Mouse (Mus musculus) heart, adult 9 months (tissue): ENCODE results near the gene Ptcd2.

Source experiments
- DNase-seq, 2 experiments: peaks; one replicate each; pipeline ENCODE4 v3.0.0; 2022; ENCODE audit warnings: low spot score in 2 of 2

Ptcd2 gene

DNA sequence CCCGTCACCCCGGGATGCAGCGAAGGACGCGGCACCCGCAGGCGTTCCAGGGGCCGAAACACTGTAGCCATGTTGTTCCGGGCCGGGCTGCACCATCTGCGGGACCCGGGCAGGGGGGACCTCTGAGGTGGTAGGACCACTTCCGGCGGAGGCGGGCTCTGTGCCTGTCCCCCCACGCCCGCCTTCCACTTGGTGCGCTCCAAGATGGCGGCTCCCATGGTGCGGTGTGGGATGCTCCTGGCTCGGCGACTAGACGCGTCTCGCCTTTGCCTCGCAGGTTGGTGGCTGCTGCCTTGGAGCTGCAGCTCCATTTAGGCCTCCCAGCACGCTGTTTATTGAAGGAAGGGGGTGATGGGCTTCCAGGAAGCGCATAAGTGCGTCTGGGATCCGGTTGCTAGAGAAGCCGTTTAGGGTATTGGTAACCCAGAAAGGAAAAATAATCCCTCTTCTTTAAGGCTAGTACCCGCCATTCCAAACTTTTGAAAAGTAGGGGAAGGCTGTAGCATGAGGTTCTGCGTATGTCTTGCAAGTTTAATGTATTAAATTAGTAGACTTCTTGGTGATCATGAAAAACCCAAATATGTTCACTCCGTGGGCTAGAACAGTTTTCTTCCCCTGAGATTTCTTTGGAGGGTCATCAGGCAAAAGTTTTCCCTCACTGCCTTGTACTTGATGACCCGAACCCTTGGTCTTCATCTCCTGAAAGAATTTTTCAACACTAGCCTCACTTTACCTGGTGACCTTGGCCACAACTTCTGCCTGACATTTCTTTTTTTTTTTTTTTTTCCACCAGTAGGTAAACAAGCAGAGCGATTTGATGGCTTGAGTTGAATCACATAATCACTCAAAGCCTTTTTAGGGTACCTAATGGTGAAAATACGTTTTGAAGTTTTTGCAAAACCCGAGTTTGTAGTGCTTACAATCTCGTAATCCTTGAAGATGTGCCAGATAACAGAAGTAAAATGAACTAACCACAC, at the start of gene Ptcd2, which contains the start of gene Mrps27:
Gene Ptcd2, minus strand, starts transcription at position 107 of the 977 bp plus-strand sequence.
Gene Mrps27, plus strand, starts transcription at position 188 of the 977 bp plus-strand sequence.
- DNase-seq: peak; percentile 97

DNA sequence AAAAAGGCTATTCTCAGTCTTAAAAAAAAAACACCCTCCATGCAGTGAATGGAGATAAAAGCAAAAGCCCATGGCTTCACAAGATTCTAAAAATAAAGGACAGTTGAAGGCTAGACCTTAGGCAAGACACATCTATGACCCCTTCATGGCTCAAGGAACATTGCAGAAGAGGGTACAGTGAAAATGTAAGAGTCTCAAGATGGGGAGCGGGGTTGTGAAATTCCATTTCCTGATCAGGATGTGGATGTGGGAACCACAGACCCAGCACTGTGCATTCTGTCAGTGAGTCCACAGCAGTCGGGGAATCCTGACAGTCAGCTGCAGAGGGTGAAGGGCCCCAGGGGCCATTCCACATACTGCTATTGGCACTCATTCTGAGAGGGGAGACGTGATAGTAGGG, 48.6 kb upstream of the Ptcd2 start:
- DNase-seq: no peak

DNA sequence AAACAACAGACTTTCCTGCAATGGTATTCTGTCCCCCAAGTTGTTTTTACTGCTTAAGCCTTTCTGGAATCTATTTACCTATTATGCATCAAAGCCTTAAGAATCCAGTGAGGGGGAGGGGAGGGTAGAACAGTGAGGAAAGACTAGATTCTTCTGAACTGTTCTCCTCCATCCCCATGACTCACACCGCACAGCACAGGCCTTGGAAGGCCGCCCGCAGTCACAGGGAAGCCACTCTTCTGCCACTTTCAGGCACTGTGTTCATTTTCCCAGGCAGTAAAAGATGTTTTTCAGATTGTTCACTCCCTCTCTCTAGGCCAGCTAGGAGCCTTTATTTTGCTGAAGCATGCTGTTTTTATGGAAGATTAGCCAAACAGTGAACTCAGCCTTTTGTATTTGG, 46.9 kb upstream of the Ptcd2 start:
- peak; percentile 32 to 38 for DNase-seq

DNA sequence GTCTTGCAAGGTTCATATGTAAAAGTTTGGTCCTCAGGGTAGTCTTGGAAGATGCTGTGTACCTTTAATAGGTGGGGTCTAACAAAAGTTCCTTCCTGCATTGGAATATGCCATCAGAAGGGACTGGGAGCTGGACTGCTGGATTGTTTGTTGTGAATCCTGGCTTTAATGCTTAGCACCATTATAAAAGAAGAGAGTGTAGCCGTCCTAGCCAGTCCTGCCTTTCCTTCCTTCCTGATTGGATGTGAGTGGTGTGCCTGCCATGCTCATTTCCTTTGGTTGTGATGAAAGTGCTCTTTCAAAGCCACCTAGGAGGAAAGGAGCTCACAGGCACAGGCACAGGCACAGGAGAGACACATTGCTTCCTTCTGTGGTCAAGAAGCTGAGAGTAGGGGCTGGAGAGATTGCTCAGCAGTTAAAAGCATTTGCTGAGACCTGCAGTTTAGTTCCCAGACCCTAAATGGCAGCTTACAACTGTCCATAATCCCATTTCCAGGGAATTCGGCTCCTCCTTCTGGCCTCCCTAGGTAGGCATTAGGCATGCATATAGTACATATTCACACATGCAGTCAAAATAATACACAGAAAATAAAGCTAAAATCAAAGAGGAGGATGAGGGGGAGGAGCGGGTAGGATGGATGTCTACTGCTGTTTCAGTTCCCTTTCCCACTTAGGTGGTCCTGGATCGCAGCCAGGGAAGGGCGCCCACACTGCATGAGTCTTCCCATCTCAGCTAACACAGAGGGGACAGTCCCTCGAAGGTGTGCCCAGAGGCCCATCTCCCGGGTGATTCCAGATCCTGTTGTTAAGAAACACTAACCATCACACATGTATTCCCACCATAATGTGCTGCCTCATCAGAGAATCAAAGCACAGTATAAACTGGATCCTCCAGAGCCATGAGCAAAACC, 43.7 kb upstream of the Ptcd2 start:
- DNase-seq: no peak

DNA sequence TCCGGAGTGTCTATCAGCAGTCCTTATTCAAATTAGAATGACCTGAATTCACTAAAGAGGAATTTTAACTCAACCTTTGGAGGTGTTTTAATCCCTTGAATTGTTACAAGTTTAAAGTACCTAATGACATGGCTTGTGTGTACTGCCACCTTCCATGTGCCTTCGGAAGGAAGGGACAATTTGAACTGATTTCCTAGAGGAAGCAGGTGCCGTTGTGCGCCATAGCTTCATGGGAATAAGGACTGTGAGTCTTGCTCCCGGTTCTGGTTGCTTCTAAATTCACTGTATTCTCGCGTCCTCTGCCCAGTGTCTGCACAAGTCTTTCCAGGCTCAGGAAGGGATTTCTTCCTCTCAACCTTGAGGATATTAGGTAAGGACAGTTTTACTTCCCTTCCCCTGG, 41.8 kb upstream of the Ptcd2 start:
- no peak for DNase-seq

DNA sequence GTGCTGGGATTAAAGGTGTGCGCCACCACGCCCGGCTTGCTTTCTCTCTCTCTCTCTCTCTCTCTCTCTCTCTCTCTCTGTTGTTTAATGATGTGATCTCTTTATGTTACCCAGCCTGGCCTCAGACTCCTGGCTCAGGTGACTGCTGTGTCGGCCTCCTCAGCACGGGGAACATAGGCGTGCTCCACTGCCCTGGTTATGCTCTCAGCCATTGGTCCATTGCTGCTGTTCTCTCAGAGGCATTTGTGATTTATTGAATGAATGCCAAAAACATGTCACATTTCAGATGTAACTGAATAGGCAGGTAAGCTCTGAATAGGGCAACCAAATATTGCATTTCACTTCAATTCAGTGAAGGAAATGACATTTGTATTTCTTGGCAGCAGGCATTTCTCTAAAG, 41.4 kb upstream of the Ptcd2 start:
- no peak for DNase-seq

DNA sequence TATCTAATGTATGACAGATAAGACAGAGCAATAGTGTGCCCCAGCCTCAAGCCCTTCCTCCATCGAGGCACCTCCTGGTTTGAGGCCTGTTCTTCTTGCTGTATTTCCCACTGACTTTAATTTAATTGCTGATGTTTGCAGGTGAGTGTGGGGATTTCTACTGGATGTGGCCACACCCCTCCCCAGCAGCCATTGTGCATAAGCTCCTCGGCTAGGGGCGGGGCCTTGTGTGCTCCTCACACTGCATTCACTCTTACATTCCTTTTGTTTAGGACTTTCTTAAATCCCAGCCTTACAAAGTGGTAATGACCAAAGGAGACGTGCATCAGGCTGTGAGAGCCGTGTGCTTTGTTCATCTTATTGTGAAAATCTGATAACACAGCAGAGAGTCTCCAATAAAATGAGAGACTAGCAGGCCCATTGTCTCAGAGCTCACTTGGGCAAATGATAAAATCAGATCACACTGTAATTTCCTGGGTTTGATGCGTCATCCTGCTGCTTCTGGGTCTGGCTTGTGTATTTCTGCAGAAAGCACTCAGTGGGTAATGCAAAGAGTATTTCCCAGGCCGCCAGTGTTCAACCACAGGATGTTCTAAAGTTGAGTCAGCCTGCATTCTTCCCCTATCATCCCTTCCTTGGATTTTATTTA, 40.2 kb upstream of the Ptcd2 start:
- peak; percentile 25 to 64 for DNase-seq

DNA sequence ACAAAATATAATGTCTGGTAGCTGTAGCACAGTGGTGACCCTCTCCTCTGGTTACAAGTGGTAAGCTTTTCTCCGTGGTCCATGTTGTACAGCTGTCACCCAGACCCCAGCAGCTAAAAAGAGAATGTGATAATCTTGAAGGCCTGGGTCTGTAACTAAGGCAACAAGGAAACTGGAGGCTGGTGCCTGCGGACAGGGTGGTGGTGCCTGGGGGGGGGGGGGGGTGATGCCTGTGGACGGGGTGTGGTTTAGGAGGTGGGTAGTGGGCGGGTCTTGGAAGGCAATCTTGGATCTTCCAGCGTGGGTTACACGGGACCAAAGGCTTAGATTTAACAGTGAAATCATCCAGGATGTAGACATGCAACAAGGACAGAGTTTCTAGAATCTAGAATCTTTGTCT, 37.9 kb upstream of the Ptcd2 start:
- no peak for DNase-seq

DNA sequence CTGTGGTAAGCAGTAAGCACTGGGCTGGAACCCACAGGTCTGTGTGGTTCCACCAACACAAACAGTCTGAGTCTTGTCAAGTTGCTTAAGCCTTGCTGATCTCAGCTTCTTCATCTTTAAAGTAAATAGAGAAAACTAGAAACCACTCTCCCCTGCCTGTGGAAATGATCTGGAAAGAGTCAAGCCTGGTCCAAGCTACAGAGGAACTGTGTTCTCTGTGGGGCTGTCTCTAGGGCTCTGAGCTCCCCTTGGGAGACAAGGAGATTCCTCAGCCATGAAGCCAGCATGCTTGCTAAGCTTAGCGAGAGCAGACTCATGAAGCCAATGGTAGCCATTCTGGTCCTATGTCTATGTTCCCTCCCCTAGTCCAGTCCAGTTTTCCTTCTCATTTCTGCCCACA, 33.7 kb upstream of the Ptcd2 start:
- no peak for DNase-seq

DNA sequence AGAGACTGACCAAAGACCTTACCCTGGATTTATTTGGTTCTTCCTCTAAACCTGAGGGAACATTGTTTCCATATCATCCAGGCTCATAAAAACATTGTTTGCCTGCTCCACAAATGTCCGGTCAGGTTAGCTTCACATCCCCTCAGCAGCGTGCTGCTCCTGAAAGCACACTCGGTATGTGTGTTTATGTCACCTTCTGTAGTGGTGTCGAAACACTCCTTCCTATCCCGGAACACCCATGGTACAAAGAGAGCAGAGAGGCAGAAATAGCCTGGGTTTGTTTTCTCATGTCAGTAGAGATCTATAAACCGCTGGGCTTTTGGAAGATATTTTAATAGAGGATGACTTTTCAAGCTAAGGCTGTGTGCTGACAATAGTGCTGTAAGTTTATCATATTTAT, 32.5 kb upstream of the Ptcd2 start:
- DNase-seq: no peak

DNA sequence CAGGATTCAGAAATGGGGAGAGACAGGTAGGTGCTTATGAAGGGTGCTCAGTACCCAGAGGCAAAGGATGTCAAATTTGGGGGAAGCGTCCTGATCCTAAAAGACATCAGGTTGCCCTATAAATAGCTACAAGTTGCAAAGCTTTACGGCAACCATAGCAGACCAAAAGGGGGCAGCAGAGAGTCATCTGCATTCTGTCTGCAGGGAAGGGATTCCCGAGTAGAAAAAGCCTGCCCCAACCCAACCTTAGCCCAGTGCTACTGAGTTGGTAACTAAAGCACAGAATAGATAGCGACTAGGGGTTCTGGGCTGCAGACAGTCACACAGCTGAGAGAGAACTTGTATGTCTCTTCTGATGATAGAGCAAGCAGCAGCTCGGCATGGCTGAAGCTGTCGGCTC, 31.0 kb upstream of the Ptcd2 start:
- DNase-seq: peak in 1 of 2 experiments; percentile 70

DNA sequence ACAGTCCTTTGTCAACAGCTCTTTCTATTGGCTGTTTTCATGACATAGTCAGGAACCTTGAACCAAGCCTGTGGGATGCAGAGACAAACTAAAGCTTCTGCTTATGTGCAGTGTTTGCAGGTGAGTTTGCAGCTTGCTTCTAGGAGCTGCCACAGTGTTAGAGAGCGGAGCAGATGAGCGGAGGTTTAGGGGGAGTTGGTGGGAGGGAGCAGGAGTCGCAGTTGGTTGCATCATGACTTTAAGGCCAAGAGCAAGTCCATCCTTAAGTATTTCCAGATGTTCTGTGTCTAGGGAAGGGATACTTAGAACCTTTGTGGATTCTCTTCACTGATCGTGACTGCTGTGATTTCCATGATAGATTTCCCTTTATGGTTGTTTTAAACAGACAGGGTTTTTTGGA, 29.7 kb upstream of the Ptcd2 start:
- no peak for DNase-seq

DNA sequence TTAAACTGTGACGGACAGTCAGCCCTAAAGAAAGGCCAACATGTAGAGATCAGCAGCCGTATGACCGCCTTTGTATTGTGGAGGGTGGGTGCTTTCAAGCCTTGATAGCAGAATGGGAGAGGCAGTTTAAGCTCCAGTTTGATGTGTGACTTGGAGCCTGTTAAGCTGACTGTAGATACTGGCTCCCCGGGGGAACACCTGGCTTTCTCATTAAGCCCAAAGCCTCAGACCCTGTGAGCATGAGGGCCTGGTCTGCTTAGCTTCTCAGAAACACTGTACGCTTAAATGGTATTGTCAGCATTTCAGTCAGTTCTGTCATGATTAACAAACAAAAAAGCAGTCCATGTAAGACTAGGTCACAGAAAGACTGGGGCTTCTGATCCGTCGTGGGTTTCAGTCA, 29.2 kb upstream of the Ptcd2 start:
- DNase-seq: no peak

DNA sequence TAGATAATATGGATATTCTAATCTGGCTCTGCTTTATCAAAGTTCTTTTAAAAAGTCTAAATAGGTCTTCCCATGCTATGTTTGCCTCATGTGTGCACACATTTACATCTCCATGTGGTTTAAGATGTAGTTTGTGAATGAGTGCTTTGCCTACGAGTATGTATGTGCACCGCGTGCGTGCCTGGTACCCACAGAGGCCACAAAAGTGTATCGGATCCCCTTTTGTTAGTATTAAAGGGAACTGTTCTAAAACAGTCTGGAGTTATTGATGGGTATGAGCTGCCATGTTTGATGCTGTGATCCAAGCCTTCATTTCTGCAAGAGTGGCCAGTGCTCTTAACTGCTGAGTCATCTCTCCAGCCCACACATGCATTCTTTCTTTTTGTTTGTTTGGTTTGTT, 26.8 kb upstream of the Ptcd2 start:
- DNase-seq: no peak

DNA sequence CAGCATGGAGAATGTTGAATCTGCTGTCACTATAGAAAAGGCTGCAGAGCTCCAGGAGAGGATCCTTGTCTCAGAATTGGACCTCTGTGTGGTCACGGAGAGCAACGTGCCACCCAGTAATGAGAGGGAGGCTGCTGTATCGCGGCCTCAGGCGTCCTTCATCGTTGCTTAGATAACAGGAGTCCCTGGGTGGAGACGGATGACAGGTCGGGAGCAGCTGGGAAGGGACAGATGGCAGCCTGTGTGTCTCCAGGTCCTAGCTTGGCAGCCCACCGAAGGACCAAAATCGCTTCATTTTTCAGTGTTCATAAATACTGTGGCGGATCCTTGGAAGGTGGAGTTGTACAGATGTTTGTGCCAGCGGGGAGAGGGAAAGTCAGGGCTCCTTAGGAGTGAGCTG, 24.6 kb upstream of the Ptcd2 start:
- DNase-seq: no peak

DNA sequence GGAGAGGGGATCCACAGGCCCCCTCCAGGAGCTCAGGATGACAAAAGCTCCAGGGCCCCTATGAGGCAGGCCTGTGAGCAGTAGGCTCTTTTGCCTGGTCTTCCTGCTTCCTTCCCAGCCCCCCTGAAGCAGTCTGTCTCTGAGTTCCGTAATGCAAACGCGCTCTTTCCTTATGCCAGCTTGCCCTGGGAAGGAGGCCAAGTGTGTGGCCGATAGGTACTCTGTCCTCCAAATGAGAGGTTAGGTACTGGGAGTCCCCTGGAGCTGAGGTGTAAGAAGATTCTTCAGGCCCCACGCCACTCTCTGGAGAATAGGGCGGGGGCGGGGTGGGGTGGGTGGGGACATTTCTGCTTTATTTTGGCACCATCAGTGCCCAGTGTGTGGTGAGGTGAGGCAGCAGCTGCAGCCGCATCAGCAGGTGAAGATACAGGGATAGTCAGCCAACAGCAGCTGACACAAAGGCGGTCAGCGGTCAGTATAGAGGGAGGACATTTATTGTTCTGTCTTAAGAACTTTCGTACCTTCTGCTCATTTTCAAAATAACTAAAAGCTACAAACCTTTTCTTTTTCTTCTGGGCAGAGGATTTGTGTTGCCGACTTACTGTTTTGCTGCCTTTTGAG, 23.2 kb upstream of the Ptcd2 start:
- DNase-seq: peak in 1 of 2 experiments; percentile 16

DNA sequence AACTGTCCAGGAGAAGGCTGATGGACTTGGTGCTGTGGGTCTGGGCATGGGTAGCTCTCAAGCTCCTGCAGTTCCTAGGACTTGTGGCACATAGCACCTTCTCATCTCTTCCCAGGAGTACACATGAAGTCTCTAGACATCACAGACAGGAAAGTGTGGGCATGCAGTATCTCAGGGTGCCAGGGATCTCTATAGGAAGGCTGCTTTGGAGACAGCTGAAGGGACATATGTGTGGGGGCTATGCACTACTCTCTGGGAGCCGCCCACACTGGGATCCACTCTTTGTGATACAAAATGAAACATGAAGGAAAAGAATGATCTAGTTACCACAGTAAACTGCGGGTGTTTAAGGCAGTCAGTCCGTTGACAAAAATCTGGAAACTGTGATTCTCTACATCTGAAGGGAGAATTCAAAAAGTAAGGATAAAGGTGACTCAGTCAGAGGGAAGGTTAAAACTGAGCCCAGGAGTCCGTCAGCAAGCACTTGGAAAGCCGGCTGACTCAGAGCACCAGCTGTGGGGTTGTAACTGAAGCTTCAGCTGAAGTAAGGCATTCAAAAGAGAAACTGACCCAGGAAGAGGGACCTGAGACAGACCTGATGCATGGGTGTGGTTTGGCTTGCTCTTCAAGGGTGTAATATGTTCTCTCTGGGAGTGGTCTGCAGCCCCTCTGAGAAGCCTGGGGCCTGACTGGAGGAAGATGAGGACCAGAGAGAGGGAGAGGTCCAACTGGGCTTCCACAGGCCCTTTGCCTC, 22.1 kb upstream of the Ptcd2 start:
- no peak for DNase-seq

DNA sequence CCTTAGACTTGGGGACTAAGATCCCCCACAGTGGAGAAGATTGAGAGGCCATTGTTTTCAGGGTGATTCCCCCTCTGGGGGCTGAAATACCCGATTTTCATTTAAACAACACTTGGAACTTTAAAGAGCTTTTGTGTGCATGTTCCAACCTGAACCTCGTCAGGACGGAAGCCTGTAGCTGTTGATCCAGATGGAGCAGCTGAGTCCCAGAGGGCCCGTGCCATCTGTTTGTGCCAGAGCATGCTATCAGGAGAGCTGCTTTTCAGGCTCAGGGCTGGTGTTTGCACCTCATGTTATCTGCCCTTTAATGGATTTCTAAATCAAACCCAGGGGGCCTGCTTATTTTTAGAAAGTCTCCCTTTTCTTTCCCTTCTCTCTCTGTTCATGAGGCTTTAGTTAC, 19.4 kb upstream of the Ptcd2 start:
- DNase-seq: no peak

DNA sequence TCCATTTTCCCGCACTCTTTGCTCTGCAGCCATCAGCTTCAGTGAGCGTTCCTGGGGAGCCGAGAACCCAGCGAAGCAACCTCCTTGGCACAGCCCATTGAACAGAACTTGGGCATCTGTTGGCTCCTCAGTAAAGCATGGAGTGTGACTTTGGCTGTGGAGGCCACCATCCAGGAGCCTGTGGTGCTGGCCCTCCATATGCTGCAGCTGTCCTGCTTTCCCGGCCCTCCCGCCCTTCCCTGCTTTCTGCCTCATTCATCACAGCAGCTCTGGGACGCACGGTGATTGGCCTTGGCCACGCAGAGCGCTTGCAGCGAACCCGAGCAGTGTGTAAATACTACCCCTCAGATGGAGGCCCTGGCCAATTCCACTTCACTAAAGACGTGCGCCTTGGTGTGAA, 14.4 kb upstream of the Ptcd2 start:
- no peak for DNase-seq

DNA sequence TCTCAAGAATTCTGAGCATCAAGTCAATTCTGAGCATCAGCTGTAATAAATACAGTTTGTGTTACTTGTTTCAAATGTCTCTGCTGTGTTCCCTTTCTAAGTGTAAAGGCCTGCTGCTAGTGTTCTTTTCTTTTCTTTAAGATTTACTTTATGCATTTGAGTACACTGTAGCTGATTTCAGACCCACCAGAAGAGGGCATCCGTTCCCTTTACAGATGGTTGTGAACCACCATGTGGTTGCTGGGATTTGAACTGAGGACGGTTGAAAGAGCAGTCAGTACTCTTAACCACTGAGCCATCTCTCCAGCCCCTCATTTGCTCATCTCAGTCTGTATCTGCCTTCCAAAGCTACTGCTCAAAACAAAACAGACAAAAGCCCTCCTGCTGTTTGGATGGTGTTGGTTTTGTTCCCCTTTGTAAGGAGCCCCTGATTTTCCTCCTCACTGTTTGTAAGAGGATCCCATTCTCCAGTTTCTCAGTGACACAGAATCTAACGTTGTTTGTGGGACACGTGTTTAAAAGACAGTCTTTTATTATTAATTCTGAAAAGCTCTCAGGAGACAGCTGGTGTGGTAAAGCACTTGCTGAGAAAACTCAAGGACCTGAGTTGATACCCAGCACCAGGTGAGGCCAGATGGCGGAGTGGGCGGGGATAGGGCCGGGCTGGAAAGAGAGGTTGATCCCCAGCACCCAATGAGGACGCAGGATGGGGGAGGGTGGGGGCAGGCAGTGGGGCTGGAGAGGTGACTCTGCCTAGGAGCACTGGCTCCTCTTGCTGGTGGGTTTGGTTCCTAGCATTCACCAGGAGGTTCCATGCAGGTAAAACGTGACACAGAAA, 12.1 kb upstream of the Ptcd2 start:
- no peak for DNase-seq
